Mouse (Mus musculus) liver, postnatal 0 days (tissue): ENCODE measurements at regions not wholly inside any gene's neighbourhood (a gene's known extent, or its start where the extent isn't known, plus 50 kb on each side); places are given as distances from the start of the nearest gene placed in this dataset.

ENCODE experiments used
- CTCF ChIP-seq: sonication (generic); IDR thresholded peaks from 2 replicates; pipeline ENCODE4 v1.5.1; 2016; ENCODE audit warnings: antibody characterized with exemption, low read depth
- EP300 ChIP-seq: IDR thresholded peaks from 2 replicates; pipeline ENCODE4 v1.6.1; 2016; ENCODE audit warnings: antibody characterized with exemption, low read depth, mild to moderate bottlenecking

DNA sequence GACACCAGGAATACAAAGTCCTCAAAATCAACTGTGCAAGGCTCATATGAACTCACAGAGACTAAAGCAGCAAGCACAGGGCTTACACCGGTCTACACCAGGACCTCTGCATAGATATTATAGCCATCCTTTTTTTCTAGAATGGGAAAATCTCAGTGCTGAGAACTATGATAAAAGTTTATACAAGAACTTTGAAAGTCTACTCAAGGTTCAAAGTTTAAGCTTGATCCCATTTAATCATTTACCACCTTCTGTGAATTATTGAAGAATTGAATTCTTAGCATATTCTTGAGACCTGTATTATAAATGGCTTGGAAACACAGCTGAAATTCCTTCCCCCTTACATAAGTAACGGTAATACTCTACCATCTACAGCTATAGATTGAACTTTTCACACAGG, 902.1 kb upstream of the B3galt2 start:
- no peak for TF ChIP-seq CTCF
- TF ChIP-seq EP300, result no peak
